Mouse (Mus musculus): ENCODE measurements at regions not wholly inside any gene's neighbourhood (a gene's known extent, or its start where the extent isn't known, plus 50 kb on each side); places are given as distances from the start of the nearest gene placed in this dataset.

GRCm38 (mm10) chr5:7719557-7719956 lies 240.7 kb upstream of the Steap4 start:
- TF ChIP-seq ZNF384 (IDR thresholded peaks at IDR 0.05; ENCODE audit: low read depth, low read length) (no peak), MAFK (IDR thresholded peaks at IDR 0.05; ENCODE audit: insufficient read depth, low read depth, low read length) (no peak), ZC3H11A (IDR thresholded peaks at IDR 0.05; ENCODE audit: borderline replicate concordance, low read depth, low read length) (no peak), HCFC1 (IDR thresholded peaks at IDR 0.05; ENCODE audit: borderline replicate concordance, insufficient read depth, low read length) (no peak)
